Mouse (Mus musculus) retina, adult 2 months (tissue): ENCODE results near the gene Pacsin2.
"Not testable (repeated sequence)": the region's sequence is repeated elsewhere in the genome, so short reads cannot be mapped to it uniquely, and the experiment has no call there.

Experiments
- DNase-seq: peaks from one replicate; pipeline ENCODE4 v3.0.0-alpha.2; 2012; ENCODE audit warnings: low read depth, low spot score

Pacsin2 gene

GRCm38 (mm10) chr15:83479818-83480217 lies 15.4 kb upstream of the Pacsin2 start:
- DNase-seq = no peak

- DNase-seq = no peak
These were observed 13.7 kb upstream of the Pacsin2 start for GRCm38 (mm10) chr15:83478096-83478495.

DNA sequence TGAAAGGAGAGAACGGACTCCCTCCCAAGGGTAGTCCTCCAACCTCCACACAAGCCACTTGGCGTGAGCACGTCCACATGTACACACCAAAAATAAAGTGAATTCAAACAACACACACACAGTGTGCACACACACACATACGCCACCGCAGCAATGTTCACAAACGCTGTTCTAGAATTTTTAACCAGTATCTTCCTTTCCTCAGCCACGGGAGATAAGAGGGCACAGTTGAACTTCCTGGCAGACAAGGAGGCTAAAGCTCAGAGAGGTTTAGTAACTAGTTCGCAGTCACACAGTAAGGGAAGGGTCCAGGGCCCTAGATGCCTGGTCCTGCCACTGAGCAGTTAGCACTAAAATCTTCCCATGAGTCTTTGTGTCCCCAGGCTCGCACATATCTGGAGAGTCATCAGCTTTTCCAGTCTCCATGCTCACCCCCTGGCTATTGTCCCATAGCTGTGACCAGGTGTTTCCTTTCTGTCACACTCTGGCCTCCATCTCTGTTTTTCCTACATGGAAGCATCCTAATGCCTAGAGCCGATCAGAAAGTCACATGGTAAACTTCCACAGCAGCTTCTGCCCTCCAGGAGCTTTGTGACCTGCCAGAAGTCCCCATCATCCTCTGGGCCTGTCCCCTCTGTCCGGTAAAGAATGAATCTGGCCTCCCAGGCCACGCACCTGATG lies 12.3 kb upstream of the Pacsin2 start:
- DNase-seq = no peak

DNA sequence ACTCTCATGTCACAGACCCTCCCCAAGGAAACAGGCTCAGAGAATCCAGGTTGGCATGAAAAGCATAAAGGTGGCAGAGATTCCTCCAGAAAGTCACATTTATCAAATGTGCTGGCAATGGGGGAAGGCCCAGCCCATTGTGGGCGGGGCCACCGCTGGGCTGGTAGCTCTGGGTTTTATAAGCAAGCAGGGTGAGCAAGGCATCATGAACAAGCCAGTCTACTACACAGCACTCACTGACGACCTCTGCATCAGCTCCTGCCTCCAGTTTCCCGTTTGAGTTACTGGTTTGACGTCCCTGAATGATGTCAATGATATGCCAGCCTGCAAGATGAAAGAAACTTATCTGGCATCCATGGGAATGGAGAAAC lies 10.0 kb upstream of the Pacsin2 start:
- no peak for DNase-seq

GRCm38 (mm10) chr15:83473832-83474465 lies 9.5 kb upstream of the Pacsin2 start:
- DNase-seq = no peak

GRCm38 (mm10) chr15:83473251-83473650 lies 8.8 kb upstream of the Pacsin2 start:
- DNase-seq = no peak

- DNase-seq = no peak
These were observed 7.1 kb upstream of the Pacsin2 start for GRCm38 (mm10) chr15:83471476-83471875.

DNA sequence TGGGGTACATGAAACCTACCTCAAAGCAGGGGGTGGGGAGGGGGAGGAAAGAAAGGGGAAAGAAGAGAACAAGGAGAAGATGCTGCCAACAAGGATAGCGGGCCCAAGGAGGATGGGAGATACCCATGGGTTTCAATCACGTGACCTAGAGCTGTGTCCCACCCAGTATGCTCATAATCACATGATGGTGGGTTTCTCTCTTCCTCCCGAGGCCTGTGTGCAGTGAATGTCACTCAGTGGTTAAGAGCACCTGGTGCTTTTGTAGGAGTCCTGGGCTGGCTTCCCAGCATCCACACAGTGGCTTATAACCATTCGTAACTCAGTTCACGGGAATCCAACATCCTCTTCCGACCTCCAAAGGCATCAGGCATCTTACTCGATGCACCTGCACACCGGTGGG lies 6.0 kb upstream of the Pacsin2 start:
- DNase-seq = no peak

DNA sequence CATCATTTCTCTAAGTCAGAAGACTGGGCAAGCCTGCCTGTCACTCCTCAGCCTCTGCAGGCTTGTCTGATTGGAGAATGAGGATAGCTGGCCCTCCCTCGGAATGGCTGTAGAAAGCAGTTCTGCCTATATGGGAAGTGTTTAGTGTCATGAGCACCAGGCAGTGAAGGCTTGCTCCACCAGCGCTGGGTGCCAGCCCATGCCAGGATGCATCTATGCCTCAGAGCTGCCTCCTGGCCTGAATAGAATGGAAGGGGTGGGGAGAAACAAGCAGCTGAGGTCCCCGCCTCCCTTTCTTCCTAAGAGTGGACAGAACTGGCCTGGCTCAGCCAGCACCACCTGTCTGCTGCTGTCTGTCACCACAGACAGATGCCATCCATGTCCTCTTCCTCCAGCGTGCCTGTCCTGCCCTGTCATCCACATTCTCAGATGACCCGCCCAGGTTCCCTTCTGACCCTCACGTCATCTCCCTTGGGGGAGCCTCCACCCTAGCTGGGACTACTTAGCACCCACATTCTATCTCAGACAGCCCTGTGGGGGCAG lies 4.9 kb upstream of the Pacsin2 start:
- DNase-seq = no peak

DNA sequence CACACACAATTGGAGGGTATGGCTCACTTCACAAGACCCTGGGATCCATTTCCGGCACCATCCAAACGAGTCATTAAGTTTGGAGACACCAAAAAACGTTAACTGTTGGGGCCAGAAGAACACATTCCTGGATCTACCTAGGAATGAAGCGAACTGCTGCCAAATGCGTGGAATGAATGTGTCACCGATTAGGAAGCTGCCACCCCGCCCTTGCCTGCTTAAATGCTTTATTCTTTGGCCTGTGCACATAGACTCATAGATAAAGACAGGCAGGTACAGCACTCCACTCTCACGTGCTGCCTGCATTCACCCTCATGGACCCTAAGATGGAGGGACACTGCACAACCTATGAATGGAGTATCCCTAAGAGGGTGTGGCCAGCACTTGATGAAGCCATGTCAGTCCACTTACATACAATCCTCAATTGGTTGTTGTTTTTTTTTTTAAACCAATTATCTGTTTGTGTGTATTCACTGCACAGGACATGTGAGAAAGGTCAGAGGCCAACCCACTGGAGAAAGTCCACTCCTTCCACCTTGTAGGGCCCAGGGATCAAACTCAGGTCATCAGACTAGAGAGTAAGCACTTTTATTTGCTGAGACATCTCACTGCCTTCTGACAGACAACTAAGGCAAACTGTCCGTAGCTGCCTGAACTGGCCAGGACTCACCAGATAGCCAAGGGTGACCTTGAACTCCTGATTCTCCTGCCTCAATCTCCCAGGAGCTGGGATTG lies 3.0 kb upstream of the Pacsin2 start:
- DNase-seq = no peak

GRCm38 (mm10) chr15:83466331-83466730 lies 1.9 kb upstream of the Pacsin2 start:
- no peak for DNase-seq

- DNase-seq = no peak
These were observed 672 bp upstream of the Pacsin2 start for GRCm38 (mm10) chr15:83464905-83465650.

DNA sequence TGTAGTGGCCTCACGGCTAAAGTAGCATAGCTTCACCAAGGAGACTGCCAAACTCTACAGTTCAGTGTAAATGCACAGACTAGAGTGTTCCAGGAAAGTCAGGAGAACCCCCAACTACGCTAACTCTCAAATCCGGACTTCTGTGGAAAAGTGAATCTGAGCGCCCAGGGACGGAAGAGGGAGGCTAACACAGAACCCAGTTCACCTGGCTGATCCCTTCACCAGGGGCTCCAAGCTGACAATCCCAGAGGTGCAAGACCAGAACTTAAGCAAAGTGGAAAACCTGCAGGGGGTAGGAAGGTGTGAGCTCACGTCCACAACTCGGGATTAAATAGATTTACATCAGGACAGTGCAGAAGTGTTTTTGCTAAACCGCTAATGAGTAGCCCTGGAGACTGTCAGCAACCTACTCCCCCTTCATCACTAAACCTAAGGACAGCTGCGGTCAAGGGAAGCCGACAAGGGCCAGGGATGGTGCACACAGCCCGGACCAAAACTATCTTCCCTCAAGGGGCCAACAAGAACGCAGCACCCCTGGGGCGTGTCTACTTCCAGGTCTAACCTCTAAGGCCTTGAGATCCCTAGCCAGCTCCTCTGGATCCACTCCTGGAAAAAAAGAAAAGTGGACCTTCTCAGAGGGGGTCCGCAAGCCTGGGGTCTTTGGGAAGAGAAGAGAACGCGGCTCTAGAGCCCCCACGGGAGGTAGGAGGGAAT lies 880 bp downstream of the Pacsin2 start:
- no peak for DNase-seq

- DNase-seq = not testable (repeated sequence)
These were observed 2.1 kb downstream of the Pacsin2 start for GRCm38 (mm10) chr15:83462349-83462748.

- DNase-seq = peak; percentile 52
These were observed 3.5 kb downstream of the Pacsin2 start for GRCm38 (mm10) chr15:83460891-83461290.

DNA sequence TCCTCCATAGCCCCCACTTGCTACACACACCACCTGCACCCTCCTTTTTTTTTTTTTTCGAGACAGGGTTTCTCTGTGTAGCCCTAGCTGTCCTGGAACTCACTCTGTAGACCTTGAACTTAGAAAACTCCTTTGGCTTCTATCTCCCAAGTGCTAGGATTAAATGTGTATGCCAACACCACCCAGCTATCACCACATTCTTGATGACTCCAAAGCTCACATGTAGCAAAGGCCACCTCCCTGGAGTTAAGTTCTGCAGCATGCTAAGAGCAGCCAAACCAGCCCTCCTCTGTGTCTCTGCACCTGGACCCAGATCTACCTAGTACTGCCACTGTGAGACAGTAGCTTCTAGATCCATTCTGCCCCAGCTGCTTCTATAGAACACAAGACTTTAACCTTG lies 6.9 kb downstream of the Pacsin2 start:
- no peak for DNase-seq

- no peak for DNase-seq
These were observed 8.8 kb downstream of the Pacsin2 start for GRCm38 (mm10) chr15:83455637-83456036.

DNA sequence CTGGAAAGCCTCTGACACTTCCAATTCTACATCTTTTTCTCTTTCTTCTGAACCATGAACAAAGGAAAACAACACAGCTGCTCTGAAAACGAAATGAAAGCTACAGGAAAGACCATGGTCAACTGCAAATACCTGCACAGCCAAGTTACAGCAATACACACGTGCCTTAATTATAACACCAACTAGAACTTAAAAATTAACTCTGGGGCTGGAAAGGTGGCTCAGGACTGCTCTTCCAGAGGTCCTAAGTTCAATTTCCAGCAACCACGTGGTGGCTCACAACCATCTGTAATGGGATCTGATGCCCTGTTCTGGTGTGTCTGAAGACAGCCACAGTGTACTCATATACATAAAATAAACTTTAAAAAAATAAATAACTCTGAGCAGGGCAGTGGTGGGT lies 9.4 kb downstream of the Pacsin2 start:
- DNase-seq = no peak

DNA sequence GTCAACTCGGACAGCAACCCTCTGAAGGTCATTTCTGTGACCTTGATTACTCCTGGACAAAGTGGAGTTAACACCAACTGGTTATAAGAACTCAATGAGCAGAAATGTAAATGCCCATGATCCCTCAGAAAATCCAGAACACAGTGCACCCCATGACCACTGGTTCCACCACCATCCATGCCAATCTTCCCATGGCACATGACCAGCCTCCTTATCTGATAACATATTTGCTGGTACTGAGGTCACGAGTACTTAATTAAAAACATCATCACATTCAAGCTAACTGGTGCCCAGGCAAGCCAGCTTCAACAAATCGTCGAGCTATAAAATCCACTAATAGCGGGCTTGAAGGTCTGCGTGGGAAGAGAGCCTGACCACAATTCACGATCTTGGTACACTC lies 10.0 kb downstream of the Pacsin2 start:
- no peak for DNase-seq

GRCm38 (mm10) chr15:83453879-83454278 lies 10.5 kb downstream of the Pacsin2 start:
- DNase-seq = no peak

GRCm38 (mm10) chr15:83452219-83452760 lies 12.1 kb downstream of the Pacsin2 start:
- DNase-seq = no peak
